Mouse (Mus musculus) testis, adult 10 weeks (tissue): ENCODE data around the gene Rabgap1. TPM values are rescaled to one million over a fixed set of nuclear protein-coding genes. Genes with fewer than 3 reads are reported as not detected.

Experiments
- polyA plus RNA-seq: library from polyadenylated mRNA; stranded (reverse); fragments of 350-450 nt; fragmentation: Illumina TruSeq; extraction: RNeasy Lipid Tissue Mini Kit (QIAGEN cat#74804); gene quantifications from one replicate; pipeline ENCODE4 v1.2.3, GENCODE M21; 2014; ENCODE audit warnings: low read depth, low replicate concordance

The Rabgap1 gene
- 37.5 TPM for polyA plus RNA-seq

GRCm38 (mm10) chr2:37442611-37443591 is at the start of gene Rabgap1, which contains the start of the genes Zbtb26 and Zbtb6:
Gene Rabgap1 (plus strand): TSS chr2:37443279.
Gene Zbtb26 (minus strand): TSS chr2:37443135.
Gene Zbtb6 (minus strand): TSS chr2:37443171.

GRCm38 (mm10) chr2:37422306-37423304 is 20.5 kb upstream of the Rabgap1 start, which contains the start of gene Rc3h2:
Gene Rc3h2 (minus strand): TSS chr2:37422903.

GRCm38 (mm10) chr2:37516030-37516710 is 73.1 kb downstream of the Rabgap1 start, which contains the start of gene Gpr21:
Gene Gpr21 (plus strand): TSS chr2:37516332.

Other genes with a start within 250 kb of the Rabgap1 start
- not detected for gene Olfr366, start 231.7 kb upstream of the Rabgap1 start, polyA plus RNA-seq
- gene Olfr368, start 116.8 kb upstream of the Rabgap1 start, polyA plus RNA-seq, result not detected
- gene Pdcl, start 83.9 kb upstream of the Rabgap1 start, polyA plus RNA-seq, result 14.0 TPM
- gene Rc3h2, start 20.4 kb upstream of the Rabgap1 start, polyA plus RNA-seq, result 32.1 TPM
- gene Zbtb26, start 144 bp upstream of the Rabgap1 start, polyA plus RNA-seq, result 12.5 TPM
- gene Zbtb6, start 108 bp upstream of the Rabgap1 start, polyA plus RNA-seq, result 16.0 TPM
- 0.15 TPM for gene Gpr21, start 73.1 kb downstream of the Rabgap1 start, polyA plus RNA-seq